Mouse (Mus musculus) hindbrain, embryonic 12.5 days (tissue): ENCODE measurements at regions not wholly inside any gene's neighbourhood (a gene's known extent, or its start where the extent isn't known, plus 50 kb on each side); places are given as distances from the start of the nearest gene placed in this dataset.

Experiments used
- ATAC-seq: fragments of 200-750 bp; cut with Nextera tagmentation; 2 replicates; pipeline ENCODE4 v1.8.0; 2017; ENCODE audit warnings: moderate TSS enrichment; ENCODE audit not compliant: low FRiP score
- H3K27ac ChIP-seq: fragments of 300-500 bp; sonication (generic); 2 replicates; pipeline ENCODE4 v1.5.1; 2016; ENCODE audit warnings: mild to moderate bottlenecking
- H3K27me3 ChIP-seq: fragments of 300-500 bp; sonication (generic); 2 replicates; pipeline ENCODE4 v1.6.1; 2016; ENCODE audit warnings: mild to moderate bottlenecking
- H3K36me3 ChIP-seq: fragments of 300-500 bp; sonication (generic); 2 replicates; pipeline ENCODE4 v1.6.1; 2016; ENCODE audit warnings: mild to moderate bottlenecking
- H3K4me1 ChIP-seq: fragments of 300-500 bp; sonication (generic); 2 replicates; pipeline ENCODE4 v1.6.1; 2016
- H3K4me2 ChIP-seq: fragments of 300-500 bp; sonication (generic); replicated peaks from 2 replicates; pipeline ENCODE4 v1.6.1; 2016; ENCODE audit warnings: mild to moderate bottlenecking
- H3K4me3 ChIP-seq: fragments of 300-500 bp; sonication (generic); 2 replicates; pipeline ENCODE4 v1.5.1; 2016; ENCODE audit warnings: mild to moderate bottlenecking
- H3K9ac ChIP-seq: fragments of 300-500 bp; sonication (generic); 2 replicates; pipeline ENCODE4 v1.6.1; 2016; ENCODE audit warnings: mild to moderate bottlenecking, moderate library complexity
- H3K9me3 ChIP-seq: fragments of 300-500 bp; sonication (generic); replicated peaks from 2 replicates; pipeline ENCODE4 v1.6.1; 2016; ENCODE audit warnings: mild to moderate bottlenecking
- WGBS: fragments of 180-500 bp; shearing (Covaris S2); methylation state at CpG from one replicate; pipeline ENCODE4 v1.1.7; 2016; 5-methylcytosine and 5-hydroxymethylcytosine counted together

- H3K9me3 ChIP-seq = no peaks in the 10 kb centered on the region
- H3K4me2 ChIP-seq = no peak overlapping the region
- H3K4me1 ChIP-seq = no peaks in the 10 kb centered on the region
- no peaks in the 10 kb centered on the region for H3K36me3 ChIP-seq
- no peak overlapping the region for H3K27ac ChIP-seq
- ATAC-seq = no peak
- whole genome bisulfite sequencing = 87% methylated on average over 8 of the region's 8 CpGs
- H3K9ac ChIP-seq = no peak overlapping the region
- H3K4me3 ChIP-seq = no peak overlapping the region
- no peaks in the 10 kb centered on the region for H3K27me3 ChIP-seq
These were observed 354.4 kb downstream of the Foxo1 start for GRCm38 (mm10) chr3:52622530-52622929.

DNA sequence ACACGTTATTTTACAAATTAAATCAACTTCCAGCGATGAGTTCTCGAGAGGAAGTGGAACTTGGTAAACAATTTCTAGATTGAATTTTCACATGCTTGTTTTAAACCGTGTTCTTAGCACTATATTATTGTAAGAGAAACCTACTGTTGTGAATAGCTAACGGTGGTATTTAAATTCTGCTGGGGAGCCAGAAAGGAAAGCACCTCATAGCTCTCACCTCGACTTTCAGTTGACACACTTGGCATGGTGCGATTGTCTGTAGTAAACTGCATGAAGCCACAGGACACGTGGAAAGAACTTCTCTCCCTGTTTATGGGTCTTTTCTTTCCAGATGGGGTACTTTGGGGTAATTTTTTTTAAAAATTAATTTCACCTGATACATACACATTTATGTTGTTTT, 353.8 kb downstream of the Foxo1 start:
- Histone ChIP-seq H3K36me3 (no peaks in the 10 kb centered on the region), H3K9me3 (no peaks in the 10 kb centered on the region), H3K27ac (no peak overlapping the region), H3K9ac (no peak overlapping the region), H3K4me1 (no peaks in the 10 kb centered on the region), H3K27me3 (no peaks in the 10 kb centered on the region), H3K4me3 (no peak overlapping the region), H3K4me2 (no peak overlapping the region)
- WGBS = 83% methylated on average over 8 of the region's 8 CpGs
- ATAC-seq = no peak

GRCm38 (mm10) chr3:52618925-52619224, 350.7 kb downstream of the Foxo1 start:
- Histone ChIP-seq H3K27me3 (no peaks in the 10 kb centered on the region), H3K36me3 (no peaks in the 10 kb centered on the region), H3K4me3 (no peak overlapping the region), H3K4me2 (no peak overlapping the region), H3K9ac (no peak overlapping the region), H3K27ac (no peak overlapping the region), H3K4me1 (no peaks in the 10 kb centered on the region), H3K9me3 (no peaks in the 10 kb centered on the region)
- WGBS = 96% methylated on average over 2 of the region's 2 CpGs
- no peak for ATAC-seq

- Histone ChIP-seq H3K9me3 (no peaks in the 10 kb centered on the region), H3K27ac (no peak overlapping the region), H3K4me3 (no peak overlapping the region), H3K4me1 (no peaks in the 10 kb centered on the region), H3K36me3 (no peaks in the 10 kb centered on the region), H3K9ac (no peak overlapping the region), H3K4me2 (no peak overlapping the region), H3K27me3 (no peaks in the 10 kb centered on the region)
- WGBS = 78% methylated on average over 7 of the region's 7 CpGs
- no peak for ATAC-seq
These were observed 350.2 kb downstream of the Foxo1 start for GRCm38 (mm10) chr3:52618212-52618924.

DNA sequence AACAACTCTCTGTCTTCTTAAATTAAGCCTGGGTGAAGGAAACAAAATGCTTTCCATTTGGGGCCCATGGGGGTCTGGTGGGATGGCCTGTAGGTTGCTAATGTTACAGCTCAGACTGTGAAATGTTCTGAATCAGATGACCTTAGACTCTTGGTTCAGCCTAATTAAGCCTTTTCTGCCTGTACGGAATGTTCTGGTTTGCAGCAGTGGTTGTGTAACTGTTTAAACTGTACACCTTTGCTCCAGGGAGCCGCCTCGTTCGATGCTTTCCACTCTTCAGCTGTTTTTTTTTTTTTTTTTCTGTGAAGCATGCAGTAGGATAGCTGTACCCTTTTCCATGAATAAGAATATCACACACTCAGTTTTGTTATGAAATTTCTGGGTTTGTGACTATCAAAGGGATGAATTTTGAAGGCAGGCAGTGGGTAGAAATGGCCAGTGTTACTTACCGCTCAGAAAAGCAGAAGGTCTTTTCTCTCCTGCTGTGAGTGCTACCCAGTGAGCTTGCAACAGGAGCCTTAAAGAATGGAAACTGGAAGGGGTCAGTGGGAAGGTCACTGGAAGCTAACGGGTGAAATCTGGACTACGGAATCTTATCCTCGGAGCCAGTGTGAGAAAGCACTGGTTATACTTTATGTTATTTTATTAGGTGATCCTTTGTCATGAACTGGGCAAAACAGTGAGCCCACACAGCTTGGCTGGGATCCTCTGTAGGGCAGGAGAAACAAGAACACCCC, 349.4 kb downstream of the Foxo1 start:
- no peaks in the 10 kb centered on the region for H3K36me3 ChIP-seq
- H3K4me1 ChIP-seq = no peaks in the 10 kb centered on the region
- H3K27me3 ChIP-seq = no peaks in the 10 kb centered on the region
- no peaks in the 10 kb centered on the region for H3K9me3 ChIP-seq
- H3K4me2 ChIP-seq = no peak overlapping the region
- no peak for ATAC-seq
- 38% methylated on average over 8 of the region's 8 CpGs for WGBS
- no peak overlapping the region for H3K27ac ChIP-seq
- no peak overlapping the region for H3K9ac ChIP-seq
- no peak overlapping the region for H3K4me3 ChIP-seq

- Histone ChIP-seq H3K27me3 (no peaks in the 10 kb centered on the region; the same call in 1 of the 2 replicates), H3K9ac (no peak overlapping the region), H3K27ac (no peak overlapping the region), H3K4me1 (no peaks in the 10 kb centered on the region), H3K9me3 (no peaks in the 10 kb centered on the region), H3K4me3 (no peak overlapping the region), H3K36me3 (no peaks in the 10 kb centered on the region), H3K4me2 (no peak overlapping the region)
- no peak for ATAC-seq
- WGBS = 90% methylated on average over 8 of the region's 8 CpGs
These were observed 343.7 kb downstream of the Foxo1 start for GRCm38 (mm10) chr3:52611881-52612280.

- no peak for ATAC-seq
- Histone ChIP-seq H3K9me3 (no peaks in the 10 kb centered on the region), H3K9ac (no peak overlapping the region), H3K27ac (no peak overlapping the region), H3K4me3 (no peak overlapping the region), H3K4me2 (no peak overlapping the region), H3K4me1 (peaks cover under 1% of the 10 kb centered on the region), H3K36me3 (no peaks in the 10 kb centered on the region), H3K27me3 (no peaks in the 10 kb centered on the region; the same call in 1 of the 2 replicates)
- 65% methylated on average over 3 of the region's 3 CpGs for WGBS
These were observed 342.3 kb downstream of the Foxo1 start for GRCm38 (mm10) chr3:52610466-52610865.

DNA sequence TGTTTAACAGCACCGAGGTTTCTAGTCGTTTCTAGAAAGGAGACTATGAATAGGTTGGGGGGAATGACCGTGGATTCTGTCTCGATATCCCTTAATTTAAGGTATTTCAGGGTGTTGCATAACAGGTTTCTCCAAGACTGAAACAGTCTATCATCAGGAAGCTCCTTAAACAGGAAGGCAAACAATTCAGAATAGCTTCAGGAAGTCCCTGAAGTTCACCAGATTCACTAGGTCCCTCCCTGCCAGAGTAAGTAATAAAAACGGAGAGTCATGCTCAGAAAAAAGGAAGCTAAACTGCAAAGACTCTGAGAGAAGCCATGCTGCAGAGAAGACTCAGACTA, 339.9 kb downstream of the Foxo1 start:
- Histone ChIP-seq H3K27me3 (no peaks in the 10 kb centered on the region; the same call in 1 of the 2 replicates), H3K9ac (no peak overlapping the region), H3K4me3 (no peak overlapping the region), H3K4me1 (peaks cover 10% of the 10 kb centered on the region), H3K27ac (no peak overlapping the region), H3K4me2 (no peak overlapping the region), H3K36me3 (no peaks in the 10 kb centered on the region), H3K9me3 (no peaks in the 10 kb centered on the region)
- 89% methylated on average over 5 of the region's 5 CpGs for WGBS
- ATAC-seq = no peak

GRCm38 (mm10) chr3:52607379-52608085, 339.4 kb downstream of the Foxo1 start:
- WGBS = 87% methylated on average over 12 of the region's 12 CpGs
- Histone ChIP-seq H3K27me3 (no peaks in the 10 kb centered on the region; the same call in 1 of the 2 replicates), H3K4me2 (no peak overlapping the region), H3K36me3 (no peaks in the 10 kb centered on the region), H3K9me3 (no peaks in the 10 kb centered on the region), H3K4me3 (no peak overlapping the region), H3K4me1 (peaks cover 10% of the 10 kb centered on the region), H3K9ac (no peak overlapping the region), H3K27ac (no peak overlapping the region)
- ATAC-seq = no peak

DNA sequence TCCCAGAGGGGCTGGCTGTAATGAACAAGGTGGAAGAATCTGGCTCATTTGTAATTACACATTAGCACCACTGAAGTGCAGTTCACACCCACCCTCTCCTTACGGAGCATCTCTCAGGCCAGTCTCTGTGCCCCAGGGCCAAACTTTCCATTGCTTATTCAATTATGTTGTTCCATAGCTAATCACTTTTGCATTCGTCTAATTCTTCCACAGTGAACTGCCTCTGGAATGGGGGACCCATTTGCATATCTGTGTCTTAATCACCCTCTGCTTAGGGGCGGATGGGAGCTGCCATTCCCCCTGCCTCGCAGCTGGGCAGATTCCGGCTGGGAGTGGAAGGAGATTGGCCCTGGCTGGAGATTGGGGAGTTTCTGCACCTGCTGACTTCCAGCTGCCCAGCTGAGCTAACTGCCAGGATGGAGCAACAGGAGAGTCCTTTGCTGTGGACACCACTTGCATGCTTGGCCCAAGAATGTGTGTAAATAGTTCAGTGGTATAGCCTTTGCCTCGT, 337.2 kb downstream of the Foxo1 start:
- no peak overlapping the region for H3K4me2 ChIP-seq
- no peaks in the 10 kb centered on the region for H3K9me3 ChIP-seq
- H3K9ac ChIP-seq = no peak overlapping the region
- ATAC-seq = peak; percentile 89
- no peaks in the 10 kb centered on the region; the same call in 1 of the 2 replicates for H3K27me3 ChIP-seq
- H3K4me3 ChIP-seq = no peak overlapping the region
- peaks cover 10% of the 10 kb centered on the region for H3K4me1 ChIP-seq
- no peaks in the 10 kb centered on the region for H3K36me3 ChIP-seq
- H3K27ac ChIP-seq = no peak overlapping the region
- 45% methylated on average over 6 of the region's 6 CpGs for WGBS

GRCm38 (mm10) chr3:52603244-52603704, 335.1 kb downstream of the Foxo1 start:
- 72% methylated on average over 7 of the region's 8 CpGs for WGBS

DNA sequence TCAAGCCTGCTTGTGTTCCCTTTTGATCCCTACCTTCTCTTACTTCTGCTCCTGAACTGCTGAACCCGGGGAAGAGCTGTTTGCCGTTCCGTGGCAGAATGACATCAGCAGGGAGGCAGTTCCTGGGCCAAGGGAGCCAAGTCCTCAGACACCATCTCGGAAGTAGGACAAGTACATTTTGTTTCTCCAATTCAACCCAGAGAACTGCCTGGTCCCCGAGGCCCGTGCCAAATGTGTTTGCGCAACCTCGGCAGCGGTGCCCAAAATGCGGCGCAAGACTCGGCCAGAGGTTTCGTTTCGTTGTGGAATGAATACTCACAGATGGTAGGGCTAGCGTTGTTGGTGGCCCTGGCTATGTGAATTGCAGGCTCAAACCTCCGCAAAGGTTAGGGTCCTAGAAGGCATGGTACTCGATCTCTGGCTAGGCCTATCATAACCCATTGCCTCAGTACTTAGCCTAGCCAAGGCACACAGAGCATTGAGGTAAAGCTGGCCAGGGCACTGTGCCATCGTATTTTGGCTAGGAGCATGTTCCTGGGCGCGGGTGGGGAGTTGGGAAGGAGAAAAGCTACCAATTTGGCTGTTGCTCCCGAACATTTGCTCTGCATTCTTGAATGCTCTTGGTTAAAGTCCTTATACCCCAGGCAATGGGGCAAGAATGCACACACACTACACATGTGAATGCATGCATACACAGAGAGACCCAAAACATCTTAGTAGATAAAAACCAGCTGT, 333.0 kb downstream of the Foxo1 start:
- Histone ChIP-seq H3K4me2 (no peak overlapping the region), H3K9ac (no peak overlapping the region), H3K4me1 (peaks cover 10% of the 10 kb centered on the region), H3K9me3 (no peaks in the 10 kb centered on the region), H3K27me3 (no peaks in the 10 kb centered on the region), H3K27ac (no peak overlapping the region), H3K36me3 (no peaks in the 10 kb centered on the region), H3K4me3 (no peak overlapping the region)
- 88% methylated on average over 21 of the region's 21 CpGs for WGBS
- ATAC-seq = no peak

More at GRCm38 (mm10) chr3:52603244-52603704, 335.1 kb downstream of the Foxo1 start:
- H3K9me3 ChIP-seq = no peaks in the 10 kb centered on the region
- no peak overlapping the region for H3K4me3 ChIP-seq
- no peak overlapping the region for H3K27ac ChIP-seq
- no peak overlapping the region for H3K9ac ChIP-seq
- no peak for ATAC-seq
- H3K4me1 ChIP-seq = peaks cover 10% of the 10 kb centered on the region
- H3K27me3 ChIP-seq = no peaks in the 10 kb centered on the region; the same call in 1 of the 2 replicates
- H3K36me3 ChIP-seq = no peaks in the 10 kb centered on the region
- no peak overlapping the region for H3K4me2 ChIP-seq
